Mouse (Mus musculus) neural tube, embryonic 10.5 days (tissue): ENCODE measurements around the gene Klhl13.

Experiments used
- DNase-seq: peaks from one replicate; pipeline ENCODE4 v3.0.0-alpha.2; 2017; ENCODE audit warnings: low spot score; ENCODE audit errors: extremely low spot score

Klhl13 gene

GRCm38 (mm10) chrX:23364514-23365381 lies at the start of gene Klhl13:
Gene Klhl13, minus strand, starts transcription at chrX:23365082.
- DNase-seq = peak; percentile 60

- no peak for DNase-seq
These were observed 44.6 kb upstream of the Klhl13 start for GRCm38 (mm10) chrX:23409296-23410149.

- no peak for DNase-seq
These were observed 23.8 kb upstream of the Klhl13 start for GRCm38 (mm10) chrX:23388716-23389115.

GRCm38 (mm10) chrX:23363441-23363840 lies 1.4 kb downstream of the Klhl13 start:
- DNase-seq = no peak

- DNase-seq = no peak
These were observed 4.4 kb downstream of the Klhl13 start for GRCm38 (mm10) chrX:23360446-23360845.

- no peak for DNase-seq
These were observed 14.8 kb downstream of the Klhl13 start for GRCm38 (mm10) chrX:23350083-23350482.

GRCm38 (mm10) chrX:23328116-23328515 lies 36.8 kb downstream of the Klhl13 start:
- DNase-seq = peak; percentile 15

- no peak for DNase-seq
These were observed 46.0 kb downstream of the Klhl13 start for GRCm38 (mm10) chrX:23318857-23319256.

GRCm38 (mm10) chrX:23295952-23296598 lies 68.8 kb downstream of the Klhl13 start:
- peak; percentile 13 for DNase-seq

GRCm38 (mm10) chrX:23285442-23285817 lies 79.5 kb downstream of the Klhl13 start:
- DNase-seq = no peak

GRCm38 (mm10) chrX:23284530-23285441 lies 80.1 kb downstream of the Klhl13 start:
- DNase-seq = no peak

GRCm38 (mm10) chrX:23267601-23268000 lies 97.3 kb downstream of the Klhl13 start:
- DNase-seq = no peak

- no peak for DNase-seq
These were observed 116.1 kb downstream of the Klhl13 start for GRCm38 (mm10) chrX:23248752-23249151.
